Mouse (Mus musculus) NIH3T3 (cell line): ENCODE measurements around the gene Usp38.
A peak's percentile ranks its signal among the peaks of the same experiment; 100 is the strongest.
"Not testable (repeated sequence)": the region's sequence is repeated elsewhere in the genome, so short reads cannot be mapped to it uniquely, and the experiment has no call there.

Experiments used
- DNase-seq: peaks from one replicate; pipeline ENCODE4 v3.0.0-alpha.2; 2012; ENCODE audit warnings: low read depth

Gene Usp38

GRCm38 (mm10) chr8:81014789-81015699, at the start of gene Usp38:
Gene Usp38, minus strand, starts transcription at chr8:81014928.
- DNase-seq = peak; percentile 100

GRCm38 (mm10) chr8:81062566-81062965, 47.8 kb upstream of the Usp38 start:
- DNase-seq = no peak

- DNase-seq = peak; percentile 80
These were observed 47.2 kb upstream of the Usp38 start for GRCm38 (mm10) chr8:81061950-81062349.

- peak; percentile 9 for DNase-seq
These were observed 29.5 kb upstream of the Usp38 start for GRCm38 (mm10) chr8:81044201-81044600.

- DNase-seq = peak; percentile 14
These were observed 13.3 kb upstream of the Usp38 start for GRCm38 (mm10) chr8:81027991-81028390.

GRCm38 (mm10) chr8:81017548-81017947, 2.8 kb upstream of the Usp38 start:
- not testable (repeated sequence) for DNase-seq

- DNase-seq = peak; percentile 19
These were observed 757 bp downstream of the Usp38 start for GRCm38 (mm10) chr8:81013811-81014530.

- DNase-seq = no peak
These were observed 2.0 kb downstream of the Usp38 start for GRCm38 (mm10) chr8:81012699-81013098.

- DNase-seq = no peak
These were observed 2.6 kb downstream of the Usp38 start for GRCm38 (mm10) chr8:81012031-81012560.

GRCm38 (mm10) chr8:81010386-81010785, 4.3 kb downstream of the Usp38 start:
- no peak for DNase-seq

GRCm38 (mm10) chr8:81005114-81005513, 9.6 kb downstream of the Usp38 start:
- no peak for DNase-seq

GRCm38 (mm10) chr8:80996632-80997031, 18.1 kb downstream of the Usp38 start:
- DNase-seq = peak; percentile 51

- DNase-seq = peak; percentile 70
These were observed 22.8 kb downstream of the Usp38 start for GRCm38 (mm10) chr8:80991937-80992336.

GRCm38 (mm10) chr8:80982829-80983228, 31.9 kb downstream of the Usp38 start:
- peak; percentile 42 for DNase-seq

GRCm38 (mm10) chr8:80981696-80982095, 33.0 kb downstream of the Usp38 start:
- DNase-seq = no peak

GRCm38 (mm10) chr8:80980063-80980462, 34.7 kb downstream of the Usp38 start:
- DNase-seq = no peak

- peak; percentile 25 for DNase-seq
These were observed 37.5 kb downstream of the Usp38 start for GRCm38 (mm10) chr8:80977231-80977630.

GRCm38 (mm10) chr8:80971150-80971549, 43.6 kb downstream of the Usp38 start:
- no peak for DNase-seq

GRCm38 (mm10) chr8:80970000-80970685, 44.6 kb downstream of the Usp38 start:
- DNase-seq = no peak

GRCm38 (mm10) chr8:80969423-80969822, 45.3 kb downstream of the Usp38 start:
- DNase-seq = no peak

- no peak for DNase-seq
These were observed 51.6 kb downstream of the Usp38 start for GRCm38 (mm10) chr8:80963095-80963494.

- DNase-seq = no peak
These were observed 52.1 kb downstream of the Usp38 start for GRCm38 (mm10) chr8:80962592-80962983.
